Mouse (Mus musculus) spleen, adult 2 months (tissue): ENCODE data around the gene Maml3.

Experiments
- CTCF ChIP-seq: fragments of 200-500 bp; IDR thresholded peaks from 2 replicates; pipeline ENCODE4 v1.5.1; 2011; ENCODE audit warnings: mild to moderate bottlenecking, inconsistent platforms; ENCODE audit not compliant: insufficient read depth, insufficient read length, insufficient replicate concordance; ENCODE audit errors: extremely low read depth
- POLR2A ChIP-seq: fragments of 200-500 bp; IDR thresholded peaks from 2 replicates; pipeline ENCODE4 v1.6.1; 2011; ENCODE audit warnings: low read depth, low read length, inconsistent platforms

DNA sequence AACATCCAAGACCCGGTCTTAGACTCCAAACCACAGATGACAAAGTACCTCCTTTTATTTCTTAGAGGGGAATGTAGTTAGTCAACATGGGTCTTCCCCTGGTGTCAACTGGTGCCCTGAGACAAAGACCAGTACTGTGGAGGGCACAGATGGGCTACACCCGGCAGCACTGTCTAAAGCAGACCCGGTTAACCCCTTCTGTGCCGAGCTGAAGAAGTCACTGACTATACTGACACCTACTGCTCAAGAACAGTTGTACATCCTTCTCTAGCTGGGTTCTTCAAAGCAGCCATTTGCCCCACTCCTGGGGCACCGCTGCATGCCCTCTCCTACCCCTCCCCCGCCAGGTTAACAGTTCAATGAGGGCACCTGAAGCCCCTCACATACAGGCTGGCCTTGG lies 95.6 kb downstream of the Maml3 start:
- TF ChIP-seq CTCF (no peak), POLR2A (no peak)
